Mouse (Mus musculus) brain, embryonic 14.5 days (tissue): Measurements from ENCODE around the gene Col1a1. TPM values are rescaled to one million over a fixed set of nuclear protein-coding genes. Genes with fewer than 3 reads are reported as not detected.
"Not testable (repeated sequence)": the region's sequence is repeated elsewhere in the genome, so short reads cannot be mapped to it uniquely, and the experiment has no call there.

Experiments
- DNase-seq: peaks from one replicate; pipeline ENCODE4 v3.0.0-alpha.2; 2011; ENCODE audit warnings: low read depth
- CTCF ChIP-seq: fragments of 200-500 bp; IDR thresholded peaks from 2 replicates; pipeline ENCODE4 v1.5.1; 2012; ENCODE audit warnings: inconsistent platforms, mild to moderate bottlenecking, moderate library complexity, borderline replicate concordance; ENCODE audit not compliant: insufficient read depth, insufficient read length; ENCODE audit errors: extremely low read depth
- POLR2A ChIP-seq: fragments of 200-500 bp; IDR thresholded peaks from 2 replicates; pipeline ENCODE4 v1.6.1; 2012; ENCODE audit warnings: mild to moderate bottlenecking, inconsistent platforms, borderline replicate concordance; ENCODE audit not compliant: poor library complexity, insufficient read depth, insufficient read length, severe bottlenecking; ENCODE audit errors: extremely low read depth
- polyA plus RNA-seq: library from polyadenylated mRNA; depleted of rRNA; stranded (reverse); fragments of >200 nt; gene quantifications from 2 replicates; pipeline ENCODE4 v1.2.3, GENCODE M21; 2012

Col1a1 gene
- polyA plus RNA-seq, 1 experiment: 192 TPM

GRCm38 (mm10) chr11:94944295-94944694 is 8.3 kb downstream of the Col1a1 start:
- TF ChIP-seq POLR2A (no peak), CTCF (peak; percentile 5; the same call in 1 of the 2 replicates)
- no peak for DNase-seq

GRCm38 (mm10) chr11:94945236-94945635 is 9.2 kb downstream of the Col1a1 start:
- TF ChIP-seq POLR2A (no peak), CTCF (no peak)
- no peak for DNase-seq

GRCm38 (mm10) chr11:94952169-94952568 is 16.1 kb downstream of the Col1a1 start:
- TF ChIP-seq CTCF: no peak
- TF ChIP-seq POLR2A: no peak
- DNase-seq: peak; percentile 88

GRCm38 (mm10) chr11:94955103-94955502 is 19.1 kb downstream of the Col1a1 start:
- no peak for TF ChIP-seq POLR2A
- TF ChIP-seq CTCF: no peak
- peak; percentile 85 for DNase-seq

GRCm38 (mm10) chr11:94957693-94958064 is 21.7 kb downstream of the Col1a1 start:
- DNase-seq: no peak

GRCm38 (mm10) chr11:94958065-94958858 is 22.2 kb downstream of the Col1a1 start:
- DNase-seq: peak; percentile 84
- no peak for TF ChIP-seq CTCF
- no peak for TF ChIP-seq POLR2A

More at GRCm38 (mm10) chr11:94957693-94958064, 21.7 kb downstream of the Col1a1 start:
- TF ChIP-seq CTCF (no peak), POLR2A (no peak)

GRCm38 (mm10) chr11:94962534-94963101 is 26.6 kb downstream of the Col1a1 start:
- TF ChIP-seq POLR2A: no peak
- no peak for DNase-seq

GRCm38 (mm10) chr11:94967419-94967818 is 31.4 kb downstream of the Col1a1 start, which contains the start of gene Hils1:
TSS of gene Hils1 (plus strand) at chr11:94967593.
- DNase-seq: no peak
- TF ChIP-seq CTCF: peak; percentile 4; the same call in 1 of the 2 replicates
- no peak for TF ChIP-seq POLR2A

GRCm38 (mm10) chr11:94968187-94968586 is 32.2 kb downstream of the Col1a1 start:
- TF ChIP-seq CTCF: no peak
- TF ChIP-seq POLR2A: no peak
- no peak for DNase-seq

- not testable (repeated sequence) for DNase-seq
Measured at GRCm38 (mm10) chr11:94969709-94970108, 33.7 kb downstream of the Col1a1 start.

GRCm38 (mm10) chr11:94970210-94970943 is 34.4 kb downstream of the Col1a1 start:
- peak; percentile 67; the same call in 1 of the 2 replicates for TF ChIP-seq CTCF
- TF ChIP-seq POLR2A: no peak

More at GRCm38 (mm10) chr11:94970210-94970943, 34.4 kb downstream of the Col1a1 start:
- peak; percentile 85 for DNase-seq
